Mouse (Mus musculus): ENCODE measurements around the gene Cyp2d22.

Cyp2d22 gene

GRCm38 (mm10) chr15:82345820-82346470, 34.1 kb downstream of the Cyp2d22 start:
- peak; percentile 99 for DNase-seq

GRCm38 (mm10) chr15:82344971-82345370, 35.1 kb downstream of the Cyp2d22 start:
- peak; percentile 60 for DNase-seq

GRCm38 (mm10) chr15:82343368-82344287, 36.4 kb downstream of the Cyp2d22 start:
- peak; percentile 46 for DNase-seq

GRCm38 (mm10) chr15:82342543-82342935, 37.5 kb downstream of the Cyp2d22 start:
- no peak for DNase-seq

GRCm38 (mm10) chr15:82341675-82342542, 38.2 kb downstream of the Cyp2d22 start:
- DNase-seq, result no peak

GRCm38 (mm10) chr15:82341036-82341501, 39.0 kb downstream of the Cyp2d22 start:
- DNase-seq, result no peak

- peak; percentile 47 for DNase-seq
Observed at GRCm38 (mm10) chr15:82340414-82341035, 39.5 kb downstream of the Cyp2d22 start.

GRCm38 (mm10) chr15:82339634-82340254, 40.3 kb downstream of the Cyp2d22 start:
- peak; percentile 39 for DNase-seq

- peak; percentile 59 for DNase-seq
Observed at GRCm38 (mm10) chr15:82339150-82339549, 40.9 kb downstream of the Cyp2d22 start.

GRCm38 (mm10) chr15:82338593-82339112, 41.4 kb downstream of the Cyp2d22 start, which contains the start of the genes Naga, Pheta2 and Smdt1:
Naga (minus strand) TSS chr15:82338925.
Pheta2 (plus strand) TSS chr15:82338942.
Smdt1 (plus strand) TSS chr15:82338959.
- peak; percentile 96 for DNase-seq

GRCm38 (mm10) chr15:82337875-82338274, 42.2 kb downstream of the Cyp2d22 start:
- peak; percentile 45 for DNase-seq

- peak; percentile 27 for DNase-seq
Observed at GRCm38 (mm10) chr15:82336629-82337028, 43.4 kb downstream of the Cyp2d22 start.

- DNase-seq, result peak; percentile 74
Observed at GRCm38 (mm10) chr15:82335194-82335593, 44.9 kb downstream of the Cyp2d22 start.

GRCm38 (mm10) chr15:82325382-82325781, 54.7 kb downstream of the Cyp2d22 start:
- DNase-seq, result no peak

GRCm38 (mm10) chr15:82322195-82322594, 57.9 kb downstream of the Cyp2d22 start:
- DNase-seq, result no peak
